Mouse (Mus musculus) E14TG2a.4 (cell line): ENCODE data around the gene Ankrd13a.

ENCODE experiments used
- H3K27me3 ChIP-seq: 2 replicates; pipeline ENCODE4 v1.6.1; 2014; ENCODE audit warnings: low read length, control low read depth; ENCODE audit not compliant: insufficient read depth
- H3K36me3 ChIP-seq: 2 replicates; pipeline ENCODE4 v1.6.1; 2014; ENCODE audit warnings: low read length, control low read depth; ENCODE audit not compliant: insufficient read depth
- H3K4me1 ChIP-seq: replicated peaks from 2 replicates; pipeline ENCODE4 v1.6.1; 2014; ENCODE audit warnings: low read depth, low read length, control low read depth
- H3K4me3 ChIP-seq: replicated peaks from 2 replicates; pipeline ENCODE4 v1.5.1; 2014; ENCODE audit warnings: mild to moderate bottlenecking, low read length
- H3K9me3 ChIP-seq: 2 replicates; pipeline ENCODE4 v1.6.1; 2014; ENCODE audit warnings: low read length, control low read depth
- CTCF ChIP-seq: conservative IDR thresholded peaks from 2 replicates; pipeline ENCODE4 v1.5.1; 2014; ENCODE audit warnings: low read length
- NANOG ChIP-seq: IDR thresholded peaks from 2 replicates; pipeline ENCODE4 v1.6.1; 2014; ENCODE audit warnings: borderline replicate concordance, low read length, mixed read lengths
- POU5F1 ChIP-seq: IDR thresholded peaks from 2 replicates; pipeline ENCODE4 v1.6.1; 2014; ENCODE audit warnings: low read length, borderline replicate concordance

Ankrd13a gene

DNA sequence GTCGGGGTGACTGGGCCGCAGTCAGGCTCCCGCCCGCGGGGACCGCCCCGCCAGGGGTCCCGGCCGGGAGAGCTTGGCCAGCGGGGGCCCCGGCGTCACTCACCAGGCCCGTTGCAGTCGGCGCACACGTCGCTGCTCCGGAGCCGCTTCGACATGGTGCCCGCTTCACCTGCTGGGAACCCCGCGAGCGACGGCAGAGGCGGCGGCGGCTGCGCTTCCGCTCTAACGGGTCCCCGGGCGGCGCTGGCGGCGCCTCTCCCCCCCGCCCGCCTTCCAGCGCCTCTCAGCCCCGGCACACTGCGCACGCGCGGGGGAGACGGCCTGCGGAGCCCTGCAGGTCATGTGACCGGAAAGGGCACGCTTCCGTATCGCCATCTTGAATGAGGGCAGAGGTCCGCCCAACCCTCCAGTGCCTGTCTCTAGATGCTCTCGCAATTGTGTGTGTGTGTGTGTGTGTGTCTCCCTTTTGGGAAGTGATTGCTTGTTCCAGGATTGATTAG, 1.2 kb upstream of the Ankrd13a start:
- Histone ChIP-seq H3K36me3 (0 out of 2 replicates have a peak, but pooled peaks cover 3% of the 10 kb centered on the region), H3K4me3 (peak overlapping the region; percentile 97), H3K4me1 (peaks cover 68% of the 10 kb centered on the region), H3K9me3 (no peaks in the 10 kb centered on the region), H3K27me3 (peaks cover 8% of the 10 kb centered on the region)
- TF ChIP-seq NANOG = no peak
- no peak for TF ChIP-seq POU5F1
- no peak for TF ChIP-seq CTCF

DNA sequence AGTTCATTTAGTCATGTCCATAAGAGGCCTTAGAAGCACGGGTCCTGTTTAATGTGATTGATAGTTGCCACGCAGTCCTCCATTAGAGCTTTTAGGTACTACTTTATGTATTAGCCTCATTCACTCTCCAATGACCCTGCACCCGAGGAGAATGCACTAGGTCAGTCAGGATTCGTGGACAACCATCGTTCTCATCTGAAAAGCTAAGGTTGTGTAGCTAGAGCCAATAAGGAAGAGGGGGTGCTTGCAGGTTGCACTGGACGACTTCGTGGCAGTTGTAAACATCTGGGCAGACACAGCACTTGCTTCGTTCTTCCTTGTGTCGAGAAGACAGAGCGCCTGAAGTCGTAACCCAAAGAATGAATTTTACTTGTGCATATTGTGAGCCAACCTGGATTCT, 697 bp upstream of the Ankrd13a start:
- Histone ChIP-seq H3K9me3 (no peaks in the 10 kb centered on the region), H3K27me3 (peaks cover 8% of the 10 kb centered on the region), H3K4me3 (peak overlapping the region; percentile 97), H3K36me3 (0 out of 2 replicates have a peak, but pooled peaks cover 3% of the 10 kb centered on the region), H3K4me1 (peaks cover 64% of the 10 kb centered on the region)
- TF ChIP-seq CTCF = no peak
- TF ChIP-seq NANOG = no peak
- TF ChIP-seq POU5F1 = no peak

DNA sequence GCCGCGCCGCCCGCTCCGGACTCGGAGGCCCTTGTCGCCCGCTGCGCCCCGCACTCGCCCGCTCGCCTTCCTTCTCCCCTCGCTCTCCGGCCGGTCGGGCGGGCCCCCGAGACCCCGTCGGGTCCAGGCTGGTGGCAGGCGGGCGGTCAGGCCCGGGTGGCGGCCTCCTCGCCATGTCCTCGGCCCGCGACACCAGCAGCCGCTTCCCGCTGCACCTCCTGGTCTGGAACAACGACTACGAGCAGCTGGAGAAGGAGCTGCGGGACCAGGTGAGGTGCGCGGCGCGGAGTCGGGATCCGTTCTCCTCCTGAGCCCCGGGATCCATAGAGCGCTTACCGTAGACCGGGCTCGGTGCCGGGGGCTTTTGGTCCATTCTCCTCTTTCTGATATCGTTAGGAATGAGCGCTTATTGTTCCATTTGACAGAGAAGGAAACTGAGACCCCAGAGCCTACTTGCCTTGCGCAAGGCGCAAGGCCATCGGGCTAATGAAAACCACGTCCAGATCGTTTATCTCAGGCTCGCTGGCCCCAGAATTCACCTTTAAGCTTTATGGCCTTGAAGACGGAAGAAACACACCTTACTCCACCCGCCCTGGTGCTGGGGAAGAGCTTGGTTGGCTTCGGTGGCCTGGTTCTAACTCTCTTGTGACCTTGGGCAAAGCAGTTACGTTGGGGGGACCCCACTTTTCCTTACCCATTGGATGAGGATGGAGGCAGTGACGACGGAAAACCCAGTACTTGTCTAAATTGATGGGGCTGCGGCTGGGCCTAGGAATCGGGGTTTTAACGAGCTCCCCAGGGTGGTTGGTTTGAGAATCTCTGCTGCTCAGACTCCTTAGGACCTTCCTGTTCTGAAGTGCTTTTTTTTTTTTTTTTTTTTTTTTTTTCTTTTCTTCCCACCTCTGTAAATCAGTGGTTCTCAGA, 841 bp downstream of the Ankrd13a start, which contains the start of gene Git2:
Gene Git2, minus strand, starts transcription at position 462 of the 924 bp plus-strand sequence.
- H3K4me3 ChIP-seq = peak within 1 kb of the TSS; percentile 97
- 0 out of 2 replicates have a peak, but pooled peaks cover 3% of the 10 kb centered on the region for H3K36me3 ChIP-seq
- H3K9me3 ChIP-seq = no peaks in the 10 kb centered on the region
- peaks cover 8% of the 10 kb centered on the region for H3K27me3 ChIP-seq
- peaks cover 66% of the 10 kb centered on the region for H3K4me1 ChIP-seq
- TF ChIP-seq CTCF (no peak), NANOG (no peak), POU5F1 (no peak)

DNA sequence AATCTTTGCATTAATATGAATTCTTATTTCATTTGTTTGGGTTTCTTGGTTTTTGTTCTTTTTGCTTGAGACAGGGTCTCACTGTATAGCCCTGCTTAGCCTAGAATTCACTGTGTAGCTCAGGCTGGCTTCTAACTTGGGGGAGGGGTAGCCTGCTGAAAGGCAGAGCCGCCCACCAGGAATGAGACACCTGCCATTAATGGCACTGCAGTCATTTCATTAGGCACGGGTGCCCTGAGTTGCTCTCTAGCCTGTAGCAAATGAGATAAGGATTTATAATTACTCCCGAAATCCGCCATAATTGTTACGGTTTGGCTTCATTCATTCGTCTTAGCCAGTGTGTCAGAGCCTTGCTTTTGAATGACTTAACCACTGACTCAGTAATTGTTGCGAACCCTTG, 1.7 kb downstream of the Ankrd13a start:
- Histone ChIP-seq H3K9me3 (no peaks in the 10 kb centered on the region), H3K36me3 (0 out of 2 replicates have a peak, but pooled peaks cover 3% of the 10 kb centered on the region), H3K4me1 (peaks cover 66% of the 10 kb centered on the region), H3K27me3 (peaks cover 8% of the 10 kb centered on the region), H3K4me3 (peak overlapping the region; percentile 97)
- TF ChIP-seq NANOG = no peak
- TF ChIP-seq POU5F1 = no peak
- TF ChIP-seq CTCF = no peak

DNA sequence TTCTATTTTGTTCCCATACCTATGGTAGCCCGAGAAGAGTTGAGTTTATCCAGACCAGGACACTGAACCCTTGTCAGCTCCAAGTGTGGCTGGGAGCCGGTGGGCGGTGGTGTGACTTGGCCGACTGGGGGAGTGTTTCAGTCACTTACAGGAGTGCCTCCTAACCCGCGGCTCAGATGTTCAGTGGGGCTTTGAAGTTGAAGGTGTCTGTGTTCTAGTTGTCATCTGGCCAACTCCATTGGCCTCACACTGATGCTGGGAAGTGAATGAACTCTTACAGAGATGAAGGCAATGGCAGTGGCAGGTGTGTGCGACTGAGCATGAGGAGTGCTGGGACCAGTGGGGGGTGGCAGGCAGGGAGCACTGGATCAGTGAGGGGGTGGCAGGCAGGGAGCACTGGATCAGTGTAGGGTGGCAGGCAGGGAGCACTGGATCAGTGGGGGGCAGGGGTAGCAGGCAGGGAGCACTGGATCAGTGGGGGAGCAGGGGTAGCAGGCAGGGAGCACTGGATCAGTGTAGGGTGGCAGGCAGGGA, 5.5 kb downstream of the Ankrd13a start:
- peaks cover 76% of the 10 kb centered on the region for H3K4me1 ChIP-seq
- no peaks in the 10 kb centered on the region for H3K9me3 ChIP-seq
- peak overlapping the region; percentile 13; the same call in 1 of the 2 replicates for H3K4me3 ChIP-seq
- H3K36me3 ChIP-seq = peaks cover 10% of the 10 kb centered on the region; the same call in 1 of the 2 replicates
- peaks cover 8% of the 10 kb centered on the region; the same call in 1 of the 2 replicates for H3K27me3 ChIP-seq
- TF ChIP-seq POU5F1 = no peak
- TF ChIP-seq NANOG = no peak
- TF ChIP-seq CTCF = no peak

DNA sequence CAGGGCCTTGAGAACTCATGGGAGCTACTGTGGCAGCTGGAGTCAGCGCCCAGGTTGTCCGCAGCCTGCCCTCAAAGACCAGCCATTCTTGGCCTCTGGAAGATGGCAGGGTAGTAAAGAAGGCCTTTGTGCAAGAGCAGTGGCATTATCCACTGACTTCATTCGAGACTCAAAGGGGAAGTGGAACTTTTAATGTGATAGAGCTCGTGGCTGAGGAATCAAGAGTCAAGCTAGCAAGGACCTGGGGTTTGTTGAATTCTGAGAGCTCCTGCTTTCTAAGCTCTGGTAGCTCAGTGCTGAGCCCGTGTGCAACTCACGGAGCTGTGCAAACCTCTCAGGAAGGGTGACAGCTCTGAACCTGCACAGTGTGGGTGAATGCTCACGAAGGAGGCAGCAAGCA, 6.4 kb downstream of the Ankrd13a start:
- Histone ChIP-seq H3K9me3 (no peaks in the 10 kb centered on the region), H3K4me3 (no peak overlapping the region), H3K36me3 (peaks cover 13% of the 10 kb centered on the region), H3K27me3 (peaks cover 3% of the 10 kb centered on the region; the same call in 1 of the 2 replicates), H3K4me1 (peaks cover 78% of the 10 kb centered on the region)
- TF ChIP-seq POU5F1 (no peak), NANOG (no peak), CTCF (no peak)

DNA sequence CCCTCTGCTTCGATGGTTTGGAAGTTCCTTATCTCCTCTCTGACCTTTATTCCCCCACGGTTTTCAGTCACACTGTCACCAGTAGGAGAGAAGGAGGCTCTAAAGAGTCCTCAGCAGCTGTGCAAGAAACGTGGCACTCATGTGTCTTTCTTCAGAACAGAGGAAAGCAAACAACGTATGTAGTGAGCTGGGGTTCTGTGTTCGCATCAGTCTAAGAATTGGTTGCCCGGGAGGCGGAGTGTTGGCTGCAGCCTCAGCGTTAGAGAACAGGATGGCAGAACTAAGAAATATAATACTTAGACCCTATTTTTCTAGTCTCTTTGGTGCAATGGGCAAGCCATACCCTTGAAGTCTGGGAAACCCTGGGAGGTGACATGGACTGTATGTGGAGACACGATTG, 8.5 kb downstream of the Ankrd13a start:
- no peak overlapping the region for H3K4me3 ChIP-seq
- H3K27me3 ChIP-seq = no peaks in the 10 kb centered on the region
- H3K36me3 ChIP-seq = peaks cover 27% of the 10 kb centered on the region
- no peak for TF ChIP-seq POU5F1
- TF ChIP-seq CTCF = no peak
- TF ChIP-seq NANOG = no peak
- no peaks in the 10 kb centered on the region for H3K9me3 ChIP-seq
- peaks cover 81% of the 10 kb centered on the region for H3K4me1 ChIP-seq
